Mouse (Mus musculus): ENCODE results near the gene Taf3. TPM values are rescaled to one million over a fixed set of nuclear protein-coding genes. Genes with fewer than 3 reads are reported as not detected.

The Taf3 gene
- polyA plus RNA-seq, 1 experiment: 2.8 TPM

DNA sequence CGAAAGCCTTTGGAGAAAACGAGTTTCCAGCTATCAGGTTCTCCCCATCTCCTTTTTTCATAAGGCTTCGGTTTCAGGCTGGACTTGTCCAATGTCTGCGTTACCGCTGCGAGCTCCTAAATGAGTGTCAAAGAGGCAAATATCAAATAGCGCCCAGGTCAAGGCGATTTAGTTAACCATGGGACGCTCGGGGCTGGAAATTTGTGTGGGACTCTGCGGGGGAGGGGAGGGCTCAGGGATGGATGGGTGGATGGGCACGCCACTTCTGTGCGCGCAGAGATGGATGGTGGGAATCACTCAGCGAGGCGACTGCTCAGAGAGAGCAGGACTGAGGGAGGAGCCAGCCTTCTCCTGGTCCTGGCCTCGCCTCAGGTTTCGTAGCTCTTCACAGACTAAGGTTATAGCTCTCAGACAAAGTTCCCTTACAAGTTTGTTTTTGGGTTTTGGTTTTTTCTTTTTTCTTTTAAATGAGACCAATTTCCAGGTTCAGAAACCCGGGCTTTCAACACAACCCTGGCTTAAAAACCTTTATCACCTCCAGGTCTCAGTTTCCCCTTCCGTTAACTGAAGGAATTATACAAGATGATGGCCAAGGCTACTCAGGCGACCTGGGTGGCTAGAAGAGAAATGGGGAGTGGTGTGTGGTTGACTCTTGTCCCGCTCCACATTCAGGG, 152.2 kb downstream of the Taf3 start:
- DNase-seq (ENCODE audit: low read depth, low spot score): no peak
- 4% methylated on average over 22 of the region's 22 CpGs for WGBS

DNA sequence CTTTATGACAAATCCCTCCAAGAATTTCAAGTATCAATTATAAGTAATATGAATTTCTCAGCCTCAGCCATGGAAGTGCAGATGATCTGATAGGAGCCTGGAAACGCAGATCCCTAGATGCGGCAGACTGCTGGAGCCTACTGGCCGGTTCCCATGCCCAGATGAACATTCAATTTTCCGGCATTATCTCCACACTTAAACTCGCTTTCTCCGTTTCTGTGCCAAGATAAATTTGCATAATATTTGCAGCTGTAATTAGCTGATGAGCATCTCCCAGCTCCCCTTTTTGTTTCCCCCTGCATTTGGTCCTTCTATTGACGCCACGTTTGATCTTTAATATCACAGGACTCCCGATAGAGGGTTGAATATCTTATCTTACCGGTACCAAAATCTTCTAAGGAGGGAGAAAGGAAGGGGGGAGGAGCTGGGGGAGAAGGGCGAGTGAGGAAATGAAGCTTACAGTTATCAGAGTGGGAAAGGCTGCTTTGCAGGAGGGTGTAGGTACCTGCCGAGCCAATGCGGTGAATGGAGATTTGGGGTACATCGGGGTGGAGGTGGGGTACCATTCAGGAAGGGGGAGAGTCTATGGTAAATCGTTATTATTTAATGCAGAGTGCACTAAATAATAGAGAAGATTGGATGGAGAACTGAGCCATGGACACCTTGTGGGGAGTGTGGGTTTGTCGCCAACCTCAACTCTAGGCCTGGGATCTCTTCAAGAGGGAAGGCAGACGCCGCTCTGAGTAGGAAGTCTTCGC, 153.4 kb downstream of the Taf3 start:
- 6% methylated on average over 19 of the region's 19 CpGs for WGBS

DNA sequence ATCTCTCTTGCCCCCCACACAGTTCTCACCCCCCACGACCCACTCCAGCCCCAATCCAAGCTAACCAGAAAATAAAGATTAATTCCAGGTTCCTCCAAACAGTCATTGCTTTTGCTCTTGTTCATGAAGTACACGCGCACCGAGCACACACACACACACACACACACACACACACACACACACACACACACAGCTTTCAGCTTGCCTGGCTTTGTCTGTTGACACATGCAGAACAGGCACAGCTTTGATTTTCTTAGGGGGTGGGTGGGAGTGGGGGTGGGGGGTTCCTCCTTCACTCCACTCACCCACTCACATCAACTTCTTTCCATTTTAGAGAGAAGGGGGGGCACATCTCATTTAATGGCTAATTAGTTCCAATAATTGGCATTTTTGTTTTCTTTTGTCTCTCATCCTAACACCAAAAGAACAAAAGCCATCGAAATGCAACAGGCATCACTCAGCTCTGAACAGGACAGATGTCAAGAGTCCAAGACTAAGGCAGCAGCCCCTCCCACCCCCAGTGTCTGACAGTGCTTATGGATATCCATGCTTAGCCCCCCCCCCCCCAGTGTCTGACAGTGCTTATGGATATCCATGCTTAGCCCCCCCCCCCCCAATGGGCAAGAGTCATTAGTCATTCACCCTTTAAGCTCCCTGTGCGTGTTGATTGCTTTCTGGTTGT, 155.0 kb downstream of the Taf3 start:
- DNase-seq (ENCODE audit: low read depth, low spot score): no peak
- 11% methylated on average over 6 of the region's 6 CpGs for WGBS

More for the DNA sequence above, 153.4 kb downstream of the Taf3 start:
- no peak for DNase-seq (ENCODE audit: low read depth, low spot score)

DNA sequence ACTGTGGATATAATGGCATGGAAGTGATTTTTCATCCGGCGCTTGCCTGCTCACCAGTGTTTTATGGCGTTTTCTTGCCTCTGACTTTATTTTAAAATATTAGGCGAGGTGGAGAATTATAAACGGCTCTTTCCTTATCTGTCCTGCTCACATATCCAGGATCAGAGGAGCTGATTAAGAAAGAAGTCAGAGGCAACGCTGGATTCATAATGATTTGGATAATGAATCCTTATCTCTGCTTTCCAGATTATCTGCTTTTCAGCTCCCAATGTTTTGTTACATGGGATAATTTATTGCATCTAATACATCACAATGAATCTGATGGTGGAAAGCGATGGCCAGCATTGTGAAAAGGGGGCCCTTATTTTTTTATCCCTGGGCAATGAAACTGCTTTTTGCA, 155.9 kb downstream of the Taf3 start:
- 11% methylated on average over 7 of the region's 7 CpGs for WGBS
- no peak for DNase-seq (ENCODE audit: low read depth, low spot score)

DNA sequence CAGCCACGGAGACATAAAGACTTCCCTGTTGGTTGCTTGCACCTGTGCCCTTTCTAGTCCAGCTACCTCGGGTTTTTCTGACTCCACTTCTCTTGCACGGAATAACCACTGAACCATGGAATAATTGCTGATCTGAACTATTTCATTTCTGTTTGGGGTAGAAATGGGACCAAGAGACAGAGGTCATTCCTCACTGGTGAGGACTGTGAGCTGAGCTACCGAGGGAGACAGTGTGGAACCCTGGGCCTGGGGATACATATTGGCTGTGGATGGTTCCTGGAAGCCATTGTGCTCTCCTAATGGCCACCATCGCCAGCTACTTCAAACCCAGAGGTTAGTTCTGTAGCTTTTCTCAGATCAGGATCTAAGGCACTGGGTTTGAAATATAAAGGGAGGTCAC, 157.5 kb downstream of the Taf3 start:
- 6% methylated on average over 5 of the region's 5 CpGs for WGBS
- no peak for DNase-seq (ENCODE audit: low read depth, low spot score)

DNA sequence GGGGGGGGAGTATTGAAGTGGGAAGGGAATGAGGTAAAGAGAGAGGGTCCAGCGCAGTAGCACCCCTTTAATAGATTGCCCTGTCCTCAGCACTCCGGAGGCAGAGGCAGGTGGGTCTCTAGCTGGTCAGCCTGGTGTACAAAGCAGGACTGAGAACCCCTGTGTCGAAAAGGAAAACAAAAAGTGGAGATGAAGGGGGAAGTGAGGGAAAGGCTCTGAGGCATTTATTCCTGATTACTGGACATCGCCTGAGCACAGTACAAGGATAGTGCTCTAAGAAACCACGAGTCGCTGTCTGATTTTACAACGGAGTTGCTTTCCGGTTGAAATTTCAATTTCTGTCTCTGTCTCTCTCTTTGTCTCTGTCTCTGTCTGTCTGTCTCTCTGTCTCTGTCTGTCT, 158.1 kb downstream of the Taf3 start:
- DNase-seq (ENCODE audit: low read depth, low spot score): no peak
- WGBS: 12% methylated on average over 8 of the region's 8 CpGs

DNA sequence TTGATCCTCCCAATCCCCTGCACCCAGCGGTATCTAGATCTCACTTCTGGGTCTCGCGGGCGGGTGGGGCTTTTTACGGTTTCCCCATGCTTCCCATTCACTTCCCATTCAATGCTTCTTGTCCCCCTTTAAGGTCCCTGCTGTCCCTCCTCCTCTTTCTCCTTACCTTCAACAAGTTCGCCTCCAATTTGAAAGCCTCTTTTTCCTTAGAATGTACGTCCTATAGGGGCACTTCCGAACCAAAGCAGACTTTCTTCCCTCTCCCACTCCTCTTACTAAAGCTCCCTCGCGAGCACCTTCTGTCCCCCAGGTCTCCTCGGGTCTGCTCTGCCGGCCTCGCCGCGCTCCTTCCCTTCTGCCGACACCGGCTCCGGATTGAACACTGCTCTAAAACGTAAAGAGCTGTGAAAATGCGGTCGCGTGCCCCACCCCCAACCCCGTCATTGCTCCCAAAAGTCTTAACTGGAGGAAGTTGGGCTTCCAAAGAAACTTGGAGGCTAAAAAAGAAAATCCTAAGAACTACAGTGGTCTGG, 158.7 kb downstream of the Taf3 start, which contains the start of gene Gata3:
Gata3 (minus strand) TSS at position 384 of the 533 bp plus-strand sequence.
- no peak for DNase-seq (ENCODE audit: low read depth, low spot score)
- 1% methylated on average over 23 of the region's 23 CpGs for WGBS

DNA sequence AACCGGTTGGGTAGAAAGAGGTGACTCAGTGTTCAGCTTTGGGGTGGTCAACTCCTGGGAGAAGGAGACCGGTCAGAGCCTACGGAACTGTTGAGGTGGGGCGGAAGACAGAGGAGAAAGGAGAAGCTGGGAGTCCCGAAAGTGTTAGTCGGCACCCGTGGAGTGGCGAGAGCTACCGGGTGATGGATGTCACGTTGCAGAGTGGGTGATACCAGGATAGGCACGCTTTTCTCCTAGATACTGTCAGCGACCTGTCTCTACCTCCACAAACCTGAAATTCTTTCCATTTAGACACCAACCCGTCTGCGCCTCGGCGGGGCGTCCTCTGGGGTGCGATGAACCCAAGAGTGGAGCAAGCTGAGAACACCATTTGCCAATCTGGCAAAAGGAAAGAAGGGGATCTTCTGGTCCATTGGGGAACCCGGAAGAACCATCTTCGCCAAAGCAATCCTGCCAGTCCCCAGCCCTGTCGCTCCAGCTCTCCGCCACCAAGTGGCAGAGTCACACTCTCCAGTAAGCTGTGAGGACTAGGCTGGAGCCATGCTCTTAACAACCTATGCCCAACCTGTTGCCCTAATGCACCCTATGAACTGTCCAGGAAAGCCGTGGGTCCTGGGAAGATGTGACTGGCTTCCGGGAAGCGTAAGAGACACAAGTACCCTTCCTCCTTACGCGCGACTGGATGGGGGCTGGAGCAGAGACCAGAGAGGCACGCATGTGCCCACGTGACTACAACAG, 159.3 kb downstream of the Taf3 start, which contains the start of gene 9230102O04Rik:
9230102O04Rik (minus strand) TSS at position 628 of the 738 bp plus-strand sequence.
- WGBS: 3% methylated on average over 30 of the region's 30 CpGs
- DNase-seq (ENCODE audit: low read depth, low spot score): no peak

DNA sequence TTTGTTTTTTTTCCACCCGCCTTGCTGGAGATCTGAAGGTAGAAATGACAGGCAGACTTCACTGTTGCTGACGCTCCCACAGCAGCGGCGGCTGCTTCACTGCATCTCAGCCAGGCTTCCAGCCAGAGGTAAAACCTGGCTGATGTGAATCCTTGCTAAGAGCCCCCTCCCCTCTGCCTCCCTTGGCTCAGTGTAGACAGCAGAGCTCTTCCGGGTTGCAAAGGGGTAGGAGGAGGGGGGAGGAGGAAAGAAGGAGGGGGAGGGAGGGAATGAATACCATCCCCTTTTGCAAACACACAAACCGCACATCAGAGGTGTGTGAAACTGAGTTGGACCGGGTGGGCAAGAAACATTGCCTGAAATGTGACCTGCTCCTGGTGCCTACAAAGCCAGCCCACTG, 160.8 kb downstream of the Taf3 start:
- 2% methylated on average over 7 of the region's 7 CpGs for WGBS
- DNase-seq (ENCODE audit: low read depth, low spot score): no peak

DNA sequence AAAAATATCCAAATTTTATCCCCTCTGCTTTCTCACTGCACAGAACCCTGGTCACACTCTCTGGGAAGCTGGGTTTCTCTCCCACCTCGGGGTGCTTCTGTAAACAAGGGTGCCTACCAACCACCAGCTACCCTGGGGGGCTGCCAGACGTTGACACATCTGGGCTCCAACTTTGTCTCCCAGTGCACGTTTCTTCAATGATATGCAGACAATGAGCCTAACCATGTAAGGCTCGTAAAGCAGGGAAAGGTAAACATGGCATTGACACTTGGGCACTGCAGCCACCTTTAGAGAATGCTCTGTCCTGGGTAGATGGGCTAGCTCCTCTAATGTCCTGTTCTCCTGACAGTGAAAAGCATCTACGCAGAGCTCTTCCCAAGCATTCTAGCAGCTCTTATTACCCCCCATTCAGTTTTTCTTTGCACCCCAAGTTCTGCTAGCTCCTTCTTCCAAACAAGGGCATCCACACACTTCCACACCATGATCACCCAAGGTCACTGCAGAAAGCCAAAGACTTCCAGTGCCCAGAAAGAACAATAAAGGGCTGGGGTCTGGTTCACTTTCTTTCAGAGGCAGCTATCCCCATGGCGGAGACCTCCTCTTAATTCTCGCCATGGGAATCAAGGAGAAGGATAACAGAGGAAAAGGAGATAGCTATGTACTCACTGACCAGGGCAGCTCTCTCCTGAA, 161.3 kb downstream of the Taf3 start:
- DNase-seq (ENCODE audit: low read depth, low spot score): no peak
- 8% methylated on average over 7 of the region's 7 CpGs for WGBS

DNA sequence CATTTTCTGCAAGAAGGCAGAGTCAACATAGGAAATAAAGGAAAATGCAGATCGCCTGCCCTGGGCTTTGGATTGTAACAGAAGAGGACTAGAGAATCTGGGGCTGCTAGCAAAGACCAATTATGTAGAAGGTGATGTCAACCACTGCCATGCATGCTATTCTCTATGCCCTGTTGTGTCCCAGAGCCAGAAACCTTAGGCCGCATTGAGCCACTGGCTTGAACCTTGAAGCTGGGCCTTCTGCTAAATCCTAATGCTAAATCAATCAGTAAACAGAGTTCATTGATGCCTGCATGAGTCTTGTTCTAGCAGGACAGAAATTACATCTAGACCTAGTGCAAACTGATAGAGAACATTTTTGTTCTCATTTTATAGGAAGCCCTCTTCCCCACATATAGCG, 162.4 kb downstream of the Taf3 start:
- 56% methylated on average over 3 of the region's 3 CpGs for WGBS

DNA sequence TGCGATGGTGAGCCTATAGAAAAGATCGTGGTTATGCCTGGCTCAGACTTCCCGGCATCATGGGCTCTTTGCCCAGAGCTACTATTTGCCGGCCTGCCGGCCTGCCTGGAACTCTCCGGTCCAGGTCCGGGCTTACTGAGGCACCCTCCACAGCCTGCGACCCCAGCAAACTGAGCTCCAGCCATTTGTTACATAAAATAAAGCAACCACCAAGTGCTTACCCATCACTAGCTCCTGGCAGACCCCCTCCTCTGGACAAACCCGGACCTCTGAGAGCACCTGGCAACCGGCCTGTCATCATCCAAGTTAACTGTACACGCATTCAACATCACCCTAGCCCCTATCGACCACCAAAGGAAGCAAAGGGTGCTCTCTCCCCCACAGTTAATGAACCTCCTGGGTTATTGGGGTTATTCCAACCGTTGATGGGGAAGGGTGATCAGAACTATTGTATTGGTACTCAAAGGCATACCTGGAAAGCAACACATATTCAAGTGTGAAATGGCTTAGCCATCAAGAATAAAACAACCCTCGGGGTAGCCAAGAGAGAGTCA, 163.1 kb downstream of the Taf3 start:
- WGBS: 23% methylated on average over 14 of the region's 14 CpGs
- no peak for DNase-seq (ENCODE audit: low read depth, low spot score)

More for the DNA sequence above, 162.4 kb downstream of the Taf3 start:
- DNase-seq (ENCODE audit: low read depth, low spot score): no peak

DNA sequence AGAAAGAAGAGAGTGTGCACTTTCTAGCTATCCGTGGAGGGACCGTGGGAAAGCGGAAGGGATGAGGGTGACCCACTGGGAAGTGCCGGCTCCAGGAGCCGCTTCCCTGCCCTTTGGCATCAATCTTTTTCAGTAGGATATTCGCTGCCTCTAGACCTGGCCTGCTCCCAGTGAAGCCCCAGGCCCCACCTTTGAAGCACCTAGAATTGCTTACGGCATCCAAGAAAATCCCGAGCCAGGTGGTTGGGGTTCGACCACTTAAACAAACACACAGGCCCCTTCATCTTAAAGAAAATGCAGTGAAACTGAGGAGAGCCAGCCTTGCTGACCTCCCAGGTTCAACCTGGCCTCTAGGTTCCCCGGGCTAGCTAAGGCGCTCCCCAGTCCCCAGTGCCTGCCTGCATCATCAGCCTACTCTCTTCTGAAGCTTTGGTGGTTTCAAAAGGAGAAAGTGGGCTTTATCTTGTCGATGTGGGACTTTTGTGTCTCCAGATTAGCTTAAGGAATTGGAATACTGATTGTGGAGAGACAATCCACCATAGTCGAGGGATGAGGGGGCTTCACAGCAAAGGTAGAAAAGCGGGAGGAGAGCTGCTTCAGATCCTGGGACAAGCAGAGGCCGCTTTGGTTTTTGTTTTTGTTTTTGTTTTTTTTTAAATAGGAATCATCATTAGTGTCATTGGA, 163.7 kb downstream of the Taf3 start:
- 16% methylated on average over 15 of the region's 15 CpGs for WGBS
- no peak for DNase-seq (ENCODE audit: low read depth, low spot score)

DNA sequence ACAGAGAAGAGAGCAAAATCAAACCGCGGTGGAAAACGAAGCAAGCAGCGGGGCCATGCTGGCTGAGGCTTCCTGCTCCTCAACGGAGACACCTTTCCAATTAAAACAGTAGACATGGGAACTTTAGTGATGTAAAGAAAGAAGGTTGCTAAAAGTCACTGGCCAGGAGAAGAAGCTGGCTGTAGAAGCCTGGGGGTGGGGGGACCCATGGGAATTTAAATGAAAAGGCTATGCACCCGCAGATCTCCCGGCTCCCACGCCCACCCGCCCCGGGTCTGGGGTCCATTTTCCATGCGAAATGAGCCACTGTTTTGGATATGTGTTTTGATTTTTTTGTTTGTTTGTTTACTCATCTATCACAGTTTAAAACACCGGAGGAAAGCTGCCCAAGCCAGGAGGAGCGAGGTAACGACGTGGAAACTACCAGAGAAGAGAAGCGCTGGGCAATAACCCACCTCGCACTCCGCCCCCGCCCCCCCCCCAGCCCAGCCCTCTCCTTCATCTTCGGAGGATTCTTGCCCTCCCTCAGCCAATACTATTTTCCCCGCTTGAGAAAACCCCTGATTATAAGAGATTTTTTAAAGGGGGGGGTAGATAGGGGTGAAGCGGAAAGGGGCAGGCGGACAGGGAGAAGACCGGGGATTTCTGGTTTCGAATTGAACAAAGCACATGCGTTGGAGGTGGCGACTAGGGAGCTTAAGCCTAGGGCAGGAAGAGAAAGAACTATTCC, 164.4 kb downstream of the Taf3 start:
- WGBS: 5% methylated on average over 27 of the region's 27 CpGs

DNA sequence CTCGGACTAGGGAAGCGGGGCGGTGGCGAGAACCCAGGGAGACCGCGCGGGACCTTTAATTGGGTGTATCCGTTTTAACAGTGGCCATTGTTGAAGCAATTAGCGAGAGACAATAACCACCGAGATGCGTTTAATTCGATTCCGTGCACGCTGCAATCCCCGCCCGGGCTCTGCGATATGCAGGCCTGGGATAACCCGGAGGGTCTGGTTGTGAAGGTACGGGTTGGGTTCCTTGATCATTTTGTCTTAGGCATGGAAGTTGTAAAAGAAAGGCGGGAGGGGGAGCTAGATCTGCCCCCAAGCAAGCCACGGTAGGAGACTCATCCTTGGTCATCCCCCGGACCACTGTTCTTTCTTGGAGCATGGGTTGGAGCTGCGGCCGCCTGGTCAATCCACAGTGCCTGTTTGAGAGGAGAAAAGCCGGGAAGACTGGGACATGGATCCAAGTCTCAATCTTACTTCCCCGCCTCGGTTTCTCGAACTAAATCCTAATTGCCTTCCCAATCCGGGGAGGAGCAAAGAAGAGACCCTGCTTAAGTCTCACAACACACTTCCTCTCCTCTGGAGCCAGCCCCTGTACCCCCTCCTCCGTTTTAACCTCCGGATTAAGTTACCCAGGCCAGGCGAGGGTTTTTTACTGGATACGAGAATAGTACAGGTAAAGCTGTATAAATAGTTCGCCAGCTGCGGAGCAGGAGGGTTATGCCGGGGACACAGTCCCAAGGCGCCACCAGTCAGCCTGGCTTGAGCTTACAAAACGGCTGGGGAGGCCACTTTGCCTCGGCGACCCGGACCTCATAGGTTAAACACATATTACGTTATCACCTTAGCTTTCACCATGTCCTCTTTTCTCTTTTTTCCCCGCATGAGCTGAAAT, 165.2 kb downstream of the Taf3 start:
- DNase-seq (ENCODE audit: low read depth, low spot score): no peak
- WGBS: 2% methylated on average over 43 of the region's 43 CpGs

More for the DNA sequence above, 164.4 kb downstream of the Taf3 start:
- DNase-seq (ENCODE audit: low read depth, low spot score): no peak

DNA sequence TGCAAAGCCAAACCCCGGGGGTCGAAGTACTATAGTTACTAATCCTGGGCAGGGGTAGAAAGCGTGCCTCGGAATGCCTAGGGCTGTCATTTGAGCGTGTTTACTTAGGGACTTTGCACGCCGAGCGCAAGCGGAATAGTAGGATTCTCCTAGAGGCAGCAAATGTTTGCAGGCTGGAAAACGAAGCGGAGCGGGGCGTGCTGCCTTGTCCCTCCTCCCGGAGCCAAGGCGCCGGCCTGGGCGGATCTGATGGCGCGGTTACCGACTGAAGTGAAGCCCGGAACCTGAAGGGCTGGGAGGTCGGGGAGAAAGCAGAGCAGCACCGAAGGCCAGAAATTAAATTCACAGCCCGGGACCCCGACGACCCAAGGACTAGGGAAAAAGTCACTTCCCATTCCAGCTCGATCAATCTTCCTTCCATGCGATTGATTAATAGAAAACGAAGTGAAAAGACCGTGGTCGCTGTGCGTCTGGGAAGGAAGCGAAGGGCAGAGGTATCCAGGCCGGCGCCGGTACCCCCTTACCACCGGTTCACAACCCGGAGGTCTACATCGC, 165.9 kb downstream of the Taf3 start:
- WGBS: 2% methylated on average over 39 of the region's 39 CpGs
- DNase-seq (ENCODE audit: low read depth, low spot score): no peak
